Mouse (Mus musculus): ENCODE measurements around the gene Fbxl15. TPM values are rescaled to one million over a fixed set of nuclear protein-coding genes. Genes with fewer than 3 reads are reported as not detected.

The Fbxl15 gene
- total RNA-seq, 2 experiments from 2014 or later: 4.2 to 4.4 TPM

GRCm38 (mm10) chr19:46375891-46376290 is 47.9 kb downstream of the Fbxl15 start:
- DNase-seq: no peak
- intact Hi-C loops (cut with DNase I): no loop called here

Small RNA genes within 50 kb of the gene (microRNA-seq; reads per million reads assigned to microRNA genes)
- gene Mir146b (ENCODE audit: borderline number of aligned reads in 2 of 2): 0 reads per million in 2 experiments

Other genes starting within 250 kb of the Fbxl15 start
- under 1 TPM in 1 of 2 experiments, not detected in 1; 0.69 TPM for gene Elovl3, start 196.3 kb upstream of the Fbxl15 start, total RNA-seq (2021)
- gene Pitx3, start 179.9 kb upstream of the Fbxl15 start, total RNA-seq (2021): under 1 TPM; 0.58 to 0.62 TPM
- 10 to 100 TPM; 43.2 to 50.4 TPM for gene Gbf1, start 175.7 kb upstream of the Fbxl15 start, total RNA-seq (2021)
- 10 to 100 TPM; 16.6 to 22.8 TPM for gene Nfkb2, start 23.9 kb upstream of the Fbxl15 start, total RNA-seq (2021)
- 1 to 10 TPM in 1 of 2 experiments, under 1 TPM in 1; 0.57 to 1.3 TPM for gene Psd, start 1.0 kb upstream of the Fbxl15 start, total RNA-seq (2021)
- gene Cuedc2, start 10.5 kb downstream of the Fbxl15 start, total RNA-seq (2021): 10 to 100 TPM; 87.2 to 94.6 TPM
- gene Mfsd13a, start 12.9 kb downstream of the Fbxl15 start, total RNA-seq (2021): 1 to 10 TPM; 2.4 to 2.5 TPM
- under 1 TPM; 0.33 to 0.50 TPM for gene 2310034G01Rik, start 22.1 kb downstream of the Fbxl15 start, total RNA-seq (2021)
- gene Actr1a, start 67.6 kb downstream of the Fbxl15 start, total RNA-seq (2021): 10 to 100 TPM; 88.4 to 97.0 TPM
- gene Sufu, start 68.7 kb downstream of the Fbxl15 start, total RNA-seq (2021): 10 to 100 TPM; 10.8 to 12.7 TPM
- 10 to 100 TPM; 38.7 to 40.0 TPM for gene Trim8, start 173.5 kb downstream of the Fbxl15 start, total RNA-seq (2021)
- 10 to 100 TPM; 38.5 to 40.4 TPM for gene Arl3, start 245.0 kb downstream of the Fbxl15 start, total RNA-seq (2021)
- 1 to 10 TPM; 3.1 to 3.5 TPM for gene Sfxn2, start 245.2 kb downstream of the Fbxl15 start, total RNA-seq (2021)